8 mouse cellular contexts compared by ENCODE assay signal in genomic region chr15:82127426-82128374, GRCm38 (mm10). TPM values are rescaled to one million over a fixed set of nuclear protein-coding genes. Genes with fewer than 3 reads are reported as not detected.
A peak's percentile ranks its signal among the peaks of the same experiment; 100 is the strongest.
DNase-seq lines count a peak whose midpoint lies in the region; ATAC-seq and TF ChIP-seq lines count a peak whose summit lies in the region.

Ccdc134 (plus strand) TSS chr15:82127922.

- TF ChIP-seq CTCF in cortical plate, adult 2 months (IDR thresholded peaks at IDR 0.05; ENCODE audit: extremely low read depth, insufficient read depth, low read length): no peak

- peak; percentile 97 for DNase-seq in gastrocnemius, postnatal 10 days
- peak; percentile 97 for DNase-seq in induced T-regulatory cell, adult 2 months (ENCODE audit: low read depth)
- peak; percentile 82 to 95 for DNase-seq in left cerebral cortex, adult 9 months (ENCODE audit: low spot score in 2 of 2)
- peak; percentile 97 for DNase-seq in right cerebral cortex, postnatal 14 days
- DNase-seq in urinary bladder, postnatal 36 days (ENCODE audit: low spot score in 2 of 2): peak; percentile 94 to 96

- peak within 1 kb of the TSS; percentile 49 for H3K27ac ChIP-seq in cortical plate, adult 2 months (ENCODE audit: insufficient read depth, low read length)

- peak; percentile 98 for ATAC-seq in activated CD4-positive, CD25-positive, alpha-beta regulatory T cell, adult 4 months
- peak; percentile 98 for ATAC-seq in megakaryocyte progenitor cell, adult 5-6 weeks (replicated peaks; ENCODE audit: poor library complexity)

- H3K4me1 ChIP-seq in cortical plate, adult 2 months (ENCODE audit: control insufficient read depth, insufficient read depth, low read length): peaks cover 2% of the 10 kb centered on the region; the same call in 1 of the 2 replicates

- H3K4me3 ChIP-seq in cortical plate, adult 2 months (ENCODE audit: insufficient read depth, low read length): peak within 1 kb of the TSS; percentile 47

- peak; percentile 81 for TF ChIP-seq POLR2A in cortical plate, adult 2 months (IDR thresholded peaks at IDR 0.05; ENCODE audit: extremely low read depth, insufficient read depth, low read length)

RNA-seq across cellular contexts. Expression of gene Ccdc134, which starts in this region (rescaled TPM):
- polyA plus RNA-seq in activated CD4-positive, CD25-positive, alpha-beta regulatory T cell, adult 4 months (2017; shearing (Covaris generic)): 10 to 100 TPM; 23.4 to 28.1 TPM
- 16.3 and 16.5 TPM in 2 replicates for polyA plus RNA-seq in cortical plate, adult 2 months (2012; rRNA removed)
- 10 to 100 TPM; 31.0 to 33.5 TPM for total RNA-seq in gastrocnemius, postnatal 10 days (2021)
- total RNA-seq in megakaryocyte progenitor cell, adult 5-6 weeks (2015): 5.5 and 10.4 TPM in 2 replicates
- total RNA-seq in megakaryocyte progenitor cell, adult 5-6 weeks (2017): 19.6 and 29.7 TPM in 2 replicates

Comparison
In these comparisons a context has a peak if more than half of its experiments do, and no peak if none do; other contexts are left out.
1. Peak in every context shown above with its lines: DNase-seq, ATAC-seq, H3K4me3 ChIP-seq and H3K27ac ChIP-seq.